10 mouse cellular contexts compared by ENCODE assay signal in the genomic region with DNA sequence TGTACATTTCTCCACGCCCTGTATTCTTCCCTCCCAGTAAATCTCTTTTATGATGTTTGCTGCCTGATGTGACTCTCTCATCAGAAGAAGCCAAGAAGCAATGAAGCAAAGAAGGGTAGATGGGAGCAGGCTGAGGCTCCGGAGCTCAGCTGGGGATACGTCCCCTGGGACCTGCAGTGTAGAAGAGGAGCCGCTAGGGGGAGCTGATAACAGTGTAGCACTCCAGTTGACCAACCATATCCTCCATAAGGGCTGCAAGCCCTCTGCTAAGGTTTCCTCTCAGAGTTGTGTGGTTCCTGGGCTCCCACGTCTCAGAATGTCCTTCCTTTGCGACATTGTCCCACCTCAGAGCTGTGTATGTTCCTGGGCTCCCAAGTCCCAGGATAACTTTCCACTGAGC. TPM values are rescaled to one million over a fixed set of nuclear protein-coding genes. Genes with fewer than 3 reads are reported as not detected.
DNase-seq lines count a peak whose midpoint lies in the region; ATAC-seq and TF ChIP-seq lines count a peak whose summit lies in the region.
"Had no signal": no experiment of that assay in that cellular context is flagged by ENCODE, and none has a peak within 500 bp of the region (broad histone marks: within the 10 kb centered on the region; RNA-seq: fewer than 3 reads in every experiment).

No protein-coding gene starts in this region.

- ATAC-seq in heart, embryonic 12.5 days (ENCODE audit: insufficient number of reproducible peaks, low FRiP score), result no peak
- peak; percentile 81 for ATAC-seq in erythroid progenitor cell, adult 5-6 weeks (replicated peaks; ENCODE audit: low FRiP score, poor library complexity, severe bottlenecking)
- ATAC-seq in megakaryocyte progenitor cell, adult 5-6 weeks (replicated peaks; ENCODE audit: poor library complexity), result peak; percentile 90
- ATAC-seq in stomach, postnatal 0 days (ENCODE audit: low FRiP score, low TSS enrichment), result no peak

- no peak overlapping the region for H3K4me3 ChIP-seq in heart, embryonic 12.5 days
- no peak overlapping the region for H3K4me3 ChIP-seq in stomach, postnatal 0 days (ENCODE audit: low read depth, low read length)
- H3K4me3 ChIP-seq: embryonic facial prominence, embryonic 13.5 days; lung, embryonic 15.5 days had no signal

- WGBS in heart, embryonic 12.5 days, result 40% methylated on average over 6 of the region's 6 CpGs
- 41% methylated on average over 6 of the region's 6 CpGs for WGBS in stomach, postnatal 0 days

- H3K27me3 ChIP-seq in heart, embryonic 12.5 days (replicated peaks), result no peaks in the 10 kb centered on the region
- no peaks in the 10 kb centered on the region for H3K27me3 ChIP-seq in stomach, postnatal 0 days (ENCODE audit: control insufficient read depth, insufficient read depth, low read length)
- H3K27me3 ChIP-seq: embryonic facial prominence, embryonic 13.5 days; lung, embryonic 15.5 days had no signal

- H3K9ac ChIP-seq in heart, embryonic 12.5 days, result no peak overlapping the region
- H3K9ac ChIP-seq in stomach, postnatal 0 days (ENCODE audit: low read length), result no peak overlapping the region
- H3K9ac ChIP-seq: embryonic facial prominence, embryonic 13.5 days; lung, embryonic 15.5 days had no signal

- H3K27ac ChIP-seq in heart, embryonic 12.5 days (ENCODE audit: poor library complexity, severe bottlenecking), result no peak overlapping the region
- H3K27ac ChIP-seq in stomach, postnatal 0 days (replicated peaks), result no peak overlapping the region
- H3K27ac ChIP-seq: embryonic facial prominence, embryonic 13.5 days; lung, embryonic 15.5 days had no signal

- H3K36me3 ChIP-seq in heart, embryonic 12.5 days, result no peaks in the 10 kb centered on the region
- no peaks in the 10 kb centered on the region for H3K36me3 ChIP-seq in stomach, postnatal 0 days (ENCODE audit: control insufficient read depth, insufficient read depth, low read length)
- H3K36me3 ChIP-seq: embryonic facial prominence, embryonic 13.5 days; lung, embryonic 15.5 days had no signal

- H3K4me2 ChIP-seq in heart, embryonic 12.5 days, result no peak overlapping the region
- no peak overlapping the region for H3K4me2 ChIP-seq in stomach, postnatal 0 days (replicated peaks; ENCODE audit: low read depth)
- H3K4me2 ChIP-seq: embryonic facial prominence, embryonic 13.5 days; lung, embryonic 15.5 days had no signal

- TF ChIP-seq CTCF in stomach, postnatal 0 days (IDR thresholded peaks at IDR 0.05; ENCODE audit: low read depth), result peak; percentile 77

- no peak for TF ChIP-seq EP300 in stomach, postnatal 0 days (optimal IDR thresholded peaks at IDR 0.05)

- peak; percentile 43 to 64 for DNase-seq in heart, adult 18-20 months
- peak; percentile 43 to 70 for DNase-seq in CD8-positive naive resting alpha-beta T cell, adult 2 months (ENCODE audit: low read depth in 2 of 2, low spot score in 2 of 2)
- DNase-seq in adrenal gland, postnatal 36 days, result peak; percentile 79 to 80
- DNase-seq in kidney, postnatal 25 days, result peak; percentile 73 to 81
- peak; percentile 67 for DNase-seq in stomach, postnatal 0 days (ENCODE audit: low spot score)

- H3K9me3 ChIP-seq in heart, embryonic 12.5 days (replicated peaks), result 0 out of 2 replicates have a peak, but pooled peaks cover 3% of the 10 kb centered on the region
- H3K9me3 ChIP-seq in stomach, postnatal 0 days (ENCODE audit: control insufficient read depth, low read length), result no peaks in the 10 kb centered on the region
- H3K9me3 ChIP-seq: embryonic facial prominence, embryonic 13.5 days; lung, embryonic 15.5 days had no signal

- H3K4me1 ChIP-seq in heart, embryonic 12.5 days (replicated peaks), result 0 out of 2 replicates have a peak, but pooled peaks cover 2% of the 10 kb centered on the region
- no peaks in the 10 kb centered on the region for H3K4me1 ChIP-seq in stomach, postnatal 0 days (replicated peaks; ENCODE audit: control insufficient read depth, insufficient read depth)
- H3K4me1 ChIP-seq: lung, embryonic 15.5 days had no signal

RNA-seq across cellular contexts. Expression of a gene that starts 45.5 kb away (rescaled TPM):
- total RNA-seq in heart, adult 18-20 months (2021), result 10 to 100 TPM; 26.0 to 30.6 TPM
- 145 and 154 TPM in 2 replicates for polyA plus RNA-seq in heart, embryonic 12.5 days (2016; fragmentation: Nextera tagmentation; extraction: Ambion mirVana)
- total RNA-seq in adrenal gland, postnatal 36 days (2021), result 10 to 100 TPM; 47.1 to 59.6 TPM
- total RNA-seq in erythroid progenitor cell, adult 5-6 weeks (2015; ENCODE audit: low replicate concordance), result 17.7 and 20.5 TPM in 2 replicates
- 13.2 and 14.5 TPM in 2 replicates for total RNA-seq in erythroid progenitor cell, adult 5-6 weeks (2017; ENCODE audit: low replicate concordance)
- 72.5 and 84.2 TPM in 2 replicates for total RNA-seq in megakaryocyte progenitor cell, adult 5-6 weeks (2015)
- total RNA-seq in megakaryocyte progenitor cell, adult 5-6 weeks (2017), result 63.4 and 70.0 TPM in 2 replicates
- 55.7 and 59.2 TPM in 2 replicates for polyA plus RNA-seq in stomach, postnatal 0 days (2015; fragmentation: Nextera tagmentation; extraction: Ambion mirVana)

RNA-seq across cellular contexts. Expression of a gene that starts 47.9 kb away (rescaled TPM):
- 10 to 100 TPM; 27.9 to 32.2 TPM for total RNA-seq in heart, adult 18-20 months (2021)
- 3.2 and 3.7 TPM in 2 replicates for polyA plus RNA-seq in heart, embryonic 12.5 days (2016; fragmentation: Nextera tagmentation; extraction: Ambion mirVana)
- total RNA-seq in adrenal gland, postnatal 36 days (2021), result 1 to 10 TPM; 5.6 to 7.7 TPM
- total RNA-seq in erythroid progenitor cell, adult 5-6 weeks (2015; ENCODE audit: low replicate concordance), result 2.1 and 4.0 TPM in 2 replicates
- total RNA-seq in erythroid progenitor cell, adult 5-6 weeks (2017; ENCODE audit: low replicate concordance), result 0.64 and 1.4 TPM in 2 replicates
- total RNA-seq in megakaryocyte progenitor cell, adult 5-6 weeks (2015), result 0.12 TPM in 2 replicates
- total RNA-seq in megakaryocyte progenitor cell, adult 5-6 weeks (2017), result 0.03 and 0.17 TPM in 2 replicates
- polyA plus RNA-seq in stomach, postnatal 0 days (2015; fragmentation: Nextera tagmentation; extraction: Ambion mirVana), result 0.35 and 0.40 TPM in 2 replicates

Comparison
In these comparisons a context has a peak if more than half of its experiments do, and no peak if none do; other contexts are left out.
1. ATAC-seq: peak in erythroid progenitor cell, adult 5-6 weeks (single experiment) and megakaryocyte progenitor cell, adult 5-6 weeks (single experiment); none in heart, embryonic 12.5 days (single experiment) and stomach, postnatal 0 days (single experiment).
2. Peak in every context shown above with its lines, with median percentiles within 50 percentile points of each other: DNase-seq.